Mouse (Mus musculus) CD8-positive naive resting alpha-beta T cell, adult 2 months (primary cell): ENCODE measurements around the gene Tbc1d22b.
"Not testable (repeated sequence)": the region's sequence is repeated elsewhere in the genome, so short reads cannot be mapped to it uniquely, and the experiment has no call there.

Experiments
- DNase-seq, 2 experiments: peaks; one replicate each; pipeline ENCODE4 v3.0.0; 2022; ENCODE audit warnings: low read depth in 2 of 2, low spot score in 2 of 2

Tbc1d22b gene

GRCm38 (mm10) chr17:29589221-29589898 is 39.8 kb downstream of the Tbc1d22b start:
- no peak for DNase-seq

GRCm38 (mm10) chr17:29595891-29596770 is 46.5 kb downstream of the Tbc1d22b start:
- no peak for DNase-seq

DNA sequence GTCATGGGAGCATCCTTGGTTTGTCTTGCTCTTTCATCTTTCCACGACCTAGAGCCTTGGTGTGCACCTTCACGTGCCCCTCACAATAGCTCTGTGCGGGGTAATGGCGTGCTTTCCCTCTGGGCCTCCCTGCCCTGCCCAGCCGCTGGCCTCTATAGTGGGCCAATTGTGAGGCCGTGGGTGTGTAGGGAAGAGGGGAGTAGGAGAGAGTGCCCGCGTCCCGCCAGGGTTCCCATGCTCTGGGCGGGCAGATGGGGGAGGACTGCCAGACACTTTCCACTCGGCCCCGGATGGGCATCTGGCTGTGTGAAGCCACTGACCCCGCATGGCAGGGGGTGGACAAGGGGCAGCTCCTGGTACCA is 47.2 kb downstream of the Tbc1d22b start:
- no peak for DNase-seq

- no peak for DNase-seq
These were observed 49.5 kb downstream of the Tbc1d22b start for GRCm38 (mm10) chr17:29599051-29599450.

DNA sequence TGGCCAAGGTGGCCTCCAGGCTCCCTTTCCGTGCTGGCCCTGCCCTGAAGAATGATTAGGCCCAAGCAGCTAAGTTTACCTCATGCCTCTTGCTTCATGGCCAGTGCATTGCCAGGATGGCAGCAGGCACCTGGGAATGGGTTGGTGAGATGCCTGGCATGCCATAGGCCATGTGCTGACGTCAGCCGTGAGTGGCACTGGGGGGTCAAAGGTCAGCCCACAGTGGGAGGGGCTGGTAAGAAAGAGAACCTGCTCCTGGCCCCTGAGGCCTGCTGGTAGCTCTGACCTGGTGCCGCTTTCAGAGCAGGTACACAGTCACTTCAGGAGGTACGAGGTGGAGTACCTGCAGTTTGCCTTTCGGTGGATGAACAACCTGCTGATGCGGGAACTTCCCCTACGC is 50.0 kb downstream of the Tbc1d22b start:
- no peak for DNase-seq

DNA sequence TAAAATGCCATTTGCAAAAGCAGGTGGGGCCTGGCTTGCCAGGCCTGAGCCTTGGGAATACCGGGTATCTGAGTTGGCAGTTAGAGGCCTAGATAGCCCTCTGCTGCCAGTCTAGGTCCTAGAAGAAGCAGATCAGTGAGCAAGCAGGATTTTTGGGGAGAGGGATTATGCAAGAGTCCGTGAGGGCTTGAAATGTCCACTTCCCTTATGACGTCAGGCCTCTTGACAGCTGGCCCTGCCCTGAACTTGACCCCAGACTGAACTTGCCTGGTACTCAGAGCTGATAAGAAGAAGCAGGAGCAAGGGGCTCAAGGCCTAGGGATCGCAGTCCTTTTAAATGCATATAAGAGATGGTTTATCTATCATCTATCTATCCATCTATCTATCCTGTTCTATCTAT is 51.8 kb downstream of the Tbc1d22b start:
- no peak for DNase-seq

DNA sequence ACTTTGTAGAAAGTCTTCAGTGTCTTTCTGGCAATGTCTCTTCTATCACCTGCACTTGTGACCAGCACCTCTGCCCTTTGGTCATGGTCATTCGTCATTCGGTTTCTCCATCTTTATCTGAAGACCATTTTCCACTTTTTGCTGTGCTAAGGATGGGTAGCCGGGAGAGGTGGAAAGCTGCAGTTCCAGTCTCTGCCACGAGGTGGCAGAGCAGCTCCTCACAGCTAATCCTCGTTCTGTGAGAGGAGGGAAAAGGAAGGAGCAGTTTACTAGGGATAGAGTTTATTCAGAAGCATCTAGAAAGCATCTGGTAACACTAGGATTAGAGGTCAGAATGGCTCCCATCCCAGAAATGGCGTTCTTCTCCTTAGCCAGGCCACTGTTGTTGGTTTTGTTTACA is 53.7 kb downstream of the Tbc1d22b start:
- peak; percentile 46 to 56 for DNase-seq

GRCm38 (mm10) chr17:29613453-29613852 is 63.9 kb downstream of the Tbc1d22b start:
- DNase-seq: not testable (repeated sequence)

DNA sequence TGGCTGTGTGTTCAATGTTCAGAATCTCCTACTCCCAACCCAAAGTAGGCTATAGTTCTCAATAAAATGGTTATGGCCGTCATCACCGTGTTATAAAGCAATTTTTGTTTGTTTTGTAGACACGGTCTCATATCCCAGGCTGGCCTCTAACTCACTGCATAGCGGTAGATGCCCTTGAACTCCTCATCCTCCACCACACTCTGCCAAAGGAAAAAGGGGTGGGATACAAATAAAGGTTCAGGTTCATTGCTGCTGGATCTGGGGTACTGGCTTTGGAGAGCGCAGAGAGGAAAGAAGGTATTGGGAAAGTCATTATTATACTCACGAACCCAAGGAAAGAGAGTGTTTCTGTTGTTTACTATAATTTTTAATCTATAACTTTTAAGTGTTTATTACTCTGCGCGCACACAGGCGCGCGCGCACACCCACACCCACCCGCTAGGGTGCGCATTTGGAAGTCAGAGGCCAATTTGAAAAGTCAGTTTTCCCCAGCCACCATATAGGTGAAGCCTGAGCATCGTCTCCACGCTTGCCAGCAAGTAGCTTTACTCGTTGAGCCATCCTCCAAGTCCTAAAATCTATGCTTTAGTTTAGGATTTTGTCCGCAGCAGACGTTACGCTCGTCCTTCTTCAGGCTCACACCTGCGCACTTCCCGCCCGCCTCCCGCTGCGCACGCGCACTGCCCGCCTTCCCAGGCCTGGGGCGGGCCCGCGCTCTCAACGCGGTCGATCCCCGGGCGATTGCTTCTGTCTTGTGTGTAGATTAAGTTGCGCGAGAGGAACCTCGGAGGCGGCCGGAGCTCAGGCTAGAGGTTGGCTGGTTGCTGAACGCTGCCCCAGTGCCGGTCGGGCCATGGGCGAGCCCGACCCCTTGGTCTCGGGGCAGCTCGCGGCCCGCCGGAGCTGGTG is 64.8 kb downstream of the Tbc1d22b start, which contains the start of the genes Rnf8 and Gm28043:
Gene Rnf8, plus strand, starts transcription at position 676 of the 909 bp plus-strand sequence.
Gene Gm28043, plus strand, starts transcription at position 762 of the 909 bp plus-strand sequence.
- peak; percentile 91 to 93 for DNase-seq

DNA sequence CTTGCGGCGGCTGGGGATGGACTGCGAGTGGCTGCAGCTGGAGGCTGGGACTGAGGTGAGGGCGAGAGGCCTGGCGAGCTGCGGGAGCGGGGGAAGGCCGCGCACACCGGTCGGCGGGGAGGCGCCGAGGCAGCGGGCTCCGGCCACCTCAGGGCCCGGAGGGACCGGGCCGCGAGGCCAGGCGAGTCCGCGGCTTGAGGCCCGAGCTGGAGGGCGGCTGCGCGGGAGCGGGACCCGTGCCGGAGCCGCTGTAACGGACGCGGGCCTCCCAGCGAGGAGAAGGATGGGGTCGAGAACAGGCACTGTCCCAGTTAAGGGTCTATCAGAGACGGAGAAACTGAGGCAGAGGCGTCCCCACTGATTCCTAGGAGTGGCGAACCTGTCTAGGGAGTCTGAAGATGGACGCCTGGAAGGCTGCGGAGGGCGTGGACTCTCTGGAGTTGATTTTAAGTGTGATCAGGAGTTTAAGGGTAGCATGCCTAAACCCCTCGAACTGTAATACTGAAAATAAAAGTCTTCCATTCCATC is 65.5 kb downstream of the Tbc1d22b start:
- no peak for DNase-seq

- DNase-seq: no peak
These were observed 66.0 kb downstream of the Tbc1d22b start for GRCm38 (mm10) chr17:29615616-29616015.

DNA sequence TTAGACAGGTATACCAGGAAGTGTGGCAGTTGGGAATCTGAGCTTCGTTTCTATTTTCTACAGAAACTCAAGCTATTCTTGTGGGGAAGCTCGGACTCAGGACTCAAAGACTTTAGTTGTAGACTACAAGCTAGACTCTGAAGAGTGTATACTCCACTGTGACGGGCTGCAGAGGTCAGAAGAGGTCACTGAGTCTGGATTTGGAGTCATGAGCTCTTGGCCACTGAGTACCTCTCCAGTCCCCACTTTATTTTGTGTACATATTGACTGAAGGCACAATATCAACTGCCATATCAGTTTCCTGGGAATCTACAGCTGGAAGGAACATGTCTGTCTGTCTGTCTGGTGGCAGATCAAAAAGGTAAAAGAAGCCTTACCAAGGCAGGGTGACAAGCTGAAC is 69.6 kb downstream of the Tbc1d22b start:
- DNase-seq: no peak

- DNase-seq: no peak
These were observed 73.9 kb downstream of the Tbc1d22b start for GRCm38 (mm10) chr17:29623488-29623887.

GRCm38 (mm10) chr17:29627285-29627684 is 77.7 kb downstream of the Tbc1d22b start:
- no peak for DNase-seq

- no peak for DNase-seq
These were observed 79.4 kb downstream of the Tbc1d22b start for GRCm38 (mm10) chr17:29628946-29629345.

GRCm38 (mm10) chr17:29629620-29630019 is 80.0 kb downstream of the Tbc1d22b start:
- DNase-seq: no peak

GRCm38 (mm10) chr17:29632312-29632711 is 82.7 kb downstream of the Tbc1d22b start:
- no peak for DNase-seq

DNA sequence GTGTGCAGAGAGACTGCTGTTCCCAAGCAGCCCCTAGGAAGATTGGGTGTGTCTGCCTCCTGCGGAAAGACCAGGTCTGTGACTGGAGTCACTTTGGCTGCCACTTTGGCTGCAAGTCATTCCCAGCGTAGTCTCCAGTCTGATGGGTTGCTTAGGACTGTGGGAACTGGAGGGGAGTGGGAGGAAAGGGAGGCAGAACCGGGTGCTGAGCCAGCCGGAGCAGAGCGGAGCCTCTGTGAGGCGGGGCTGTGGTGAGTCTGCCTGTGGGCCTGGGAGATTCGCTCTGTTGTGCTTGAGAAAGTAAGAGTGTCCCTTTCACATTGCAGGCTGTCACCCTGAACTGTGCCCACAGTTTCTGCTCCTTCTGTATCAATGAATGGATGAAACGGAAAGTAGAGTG is 85.9 kb downstream of the Tbc1d22b start:
- DNase-seq: no peak

DNA sequence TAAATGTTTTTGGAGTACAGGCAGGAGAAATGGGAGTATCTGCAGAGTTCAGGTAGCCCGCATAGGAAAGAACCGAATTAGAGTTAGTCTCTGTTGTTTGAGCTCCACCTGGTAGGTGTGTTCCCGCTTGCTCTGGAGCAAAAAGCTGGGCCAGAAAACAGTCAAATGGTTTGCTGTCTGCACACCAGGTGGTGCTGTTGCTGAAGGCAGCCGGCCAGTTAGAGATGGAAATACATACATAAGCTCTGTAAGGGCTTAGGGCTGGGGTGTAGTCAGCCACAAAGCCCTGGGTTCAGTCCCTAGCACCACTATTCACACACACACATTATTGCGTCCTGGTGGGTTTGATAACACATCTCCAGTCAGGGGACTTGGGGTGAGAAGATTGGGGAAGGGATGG is 86.5 kb downstream of the Tbc1d22b start:
- DNase-seq: no peak

DNA sequence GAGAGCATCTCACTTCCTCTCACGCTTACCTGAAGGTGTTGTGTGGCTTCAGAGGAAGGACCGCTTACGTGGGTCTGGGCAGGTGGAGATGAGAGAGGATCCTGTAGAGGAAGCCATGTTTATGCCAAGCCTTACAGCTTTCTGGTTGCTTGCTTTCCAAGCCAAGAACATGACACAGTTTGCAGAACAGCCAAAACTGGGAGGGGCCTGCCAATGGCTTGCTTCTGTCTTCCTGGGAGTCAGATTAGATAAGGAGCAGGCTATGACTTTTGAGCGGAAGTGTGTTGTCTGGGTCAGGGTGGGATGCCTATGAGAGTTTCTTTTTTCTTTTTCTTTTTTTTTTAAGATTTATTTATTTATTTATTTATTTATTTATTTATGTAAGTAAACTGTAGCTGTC is 87.8 kb downstream of the Tbc1d22b start:
- no peak for DNase-seq

DNA sequence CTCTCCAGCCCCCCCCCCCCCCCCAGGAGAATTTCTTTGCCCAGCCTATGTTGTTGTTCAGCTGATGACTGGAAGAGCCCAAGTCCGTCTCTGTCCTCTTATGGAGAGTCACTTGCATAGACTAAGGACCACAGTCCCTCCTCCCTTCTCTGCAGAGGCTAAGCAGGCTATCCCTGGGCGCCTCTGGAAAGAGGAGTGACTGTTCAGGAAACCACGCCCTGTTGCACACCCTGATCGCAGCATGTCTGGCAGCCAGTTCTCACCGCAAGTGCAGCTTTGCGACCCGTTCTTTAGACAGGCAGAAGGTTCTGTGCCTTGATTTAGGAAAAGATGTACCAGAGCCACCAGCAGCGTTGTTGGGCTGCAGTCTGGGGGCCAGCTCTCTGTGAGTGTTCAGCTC is 88.3 kb downstream of the Tbc1d22b start:
- DNase-seq: peak in 1 of 2 experiments; percentile 4
